Mouse (Mus musculus) spleen, postnatal 36 days (tissue): ENCODE data around the gene 3110040M04Rik.
A peak's percentile ranks its signal among the peaks of the same experiment; 100 is the strongest.
"Not testable (repeated sequence)": the region's sequence is repeated elsewhere in the genome, so short reads cannot be mapped to it uniquely, and the experiment has no call there.

Experiments used
- DNase-seq, 2 experiments: peaks; one replicate each; pipeline ENCODE4 v3.0.0; 2022; ENCODE audit warnings: low spot score in 2 of 2, mixed read lengths in 1 of 2

3110040M04Rik gene

GRCm38 (mm10) chr1:151192075-151192474, 11.8 kb upstream of the 3110040M04Rik start, which contains the start of gene Gm8947:
TSS of gene Gm8947 (plus strand) at chr1:151192376.
- DNase-seq: not testable (repeated sequence)

- DNase-seq: not testable (repeated sequence)
Measured at GRCm38 (mm10) chr1:151192739-151193138, 11.2 kb upstream of the 3110040M04Rik start.

GRCm38 (mm10) chr1:151195986-151196385, 7.9 kb upstream of the 3110040M04Rik start:
- DNase-seq: not testable (repeated sequence)

GRCm38 (mm10) chr1:151196690-151197089, 7.2 kb upstream of the 3110040M04Rik start:
- DNase-seq: not testable (repeated sequence)

DNA sequence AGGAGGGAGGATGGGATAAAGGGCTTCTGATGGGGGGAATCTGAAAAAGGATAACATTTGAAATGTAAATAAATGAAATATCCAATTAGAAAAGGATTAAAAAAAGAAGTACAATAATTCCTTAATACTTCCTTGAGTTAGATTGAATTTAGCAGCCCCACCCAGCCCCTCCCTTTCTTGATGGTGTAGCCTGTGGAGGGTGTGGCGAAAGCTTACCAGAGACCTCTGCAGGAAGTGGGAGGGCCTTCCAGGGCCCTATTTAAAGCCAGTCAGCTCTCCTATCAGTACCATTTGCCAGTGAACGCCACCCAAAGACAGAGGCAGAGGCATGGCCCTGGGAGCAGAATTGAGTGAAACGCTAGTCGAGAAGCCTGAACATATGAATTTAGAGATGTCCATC, 5.8 kb upstream of the 3110040M04Rik start, which contains the start of gene Gm47995:
Gene Gm47995 (plus strand): TSS at position 329 of the 400 bp plus-strand sequence.
- peak in 1 of 2 experiments; percentile 45 for DNase-seq

GRCm38 (mm10) chr1:151200620-151201019, 3.3 kb upstream of the 3110040M04Rik start:
- DNase-seq: not testable (repeated sequence)

GRCm38 (mm10) chr1:151202771-151203170, 1.1 kb upstream of the 3110040M04Rik start:
- not testable (repeated sequence) for DNase-seq

DNA sequence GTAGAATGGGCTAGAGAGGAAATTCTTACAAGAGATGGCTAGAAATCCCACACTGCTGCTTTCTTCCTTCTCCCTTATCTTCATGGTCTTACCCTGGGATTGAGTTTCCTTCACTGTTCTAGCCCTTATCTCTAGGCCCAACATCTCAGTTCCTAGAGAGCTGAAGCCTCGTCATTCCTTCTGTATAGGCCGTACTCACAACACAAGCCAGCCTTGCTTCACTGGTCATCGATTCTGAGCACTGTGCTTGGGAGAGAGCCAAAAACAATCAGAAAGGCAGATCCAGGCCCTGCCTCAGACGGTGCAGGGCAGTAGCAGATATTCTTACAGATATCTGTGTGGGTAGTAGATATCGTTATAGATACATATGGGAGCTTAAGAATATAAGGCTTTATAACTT, 4.6 kb downstream of the 3110040M04Rik start:
- not testable (repeated sequence) for DNase-seq

- DNase-seq: not testable (repeated sequence)
Measured at GRCm38 (mm10) chr1:151208944-151209343, 5.0 kb downstream of the 3110040M04Rik start.

GRCm38 (mm10) chr1:151209824-151210355, 6.0 kb downstream of the 3110040M04Rik start, which contains the start of gene Gm47996:
TSS of gene Gm47996 (plus strand) at chr1:151210131.
- DNase-seq: peak; percentile 30 to 55

GRCm38 (mm10) chr1:151211666-151212065, 7.7 kb downstream of the 3110040M04Rik start:
- DNase-seq: not testable (repeated sequence)

GRCm38 (mm10) chr1:151214862-151215261, 10.9 kb downstream of the 3110040M04Rik start:
- no peak for DNase-seq

DNA sequence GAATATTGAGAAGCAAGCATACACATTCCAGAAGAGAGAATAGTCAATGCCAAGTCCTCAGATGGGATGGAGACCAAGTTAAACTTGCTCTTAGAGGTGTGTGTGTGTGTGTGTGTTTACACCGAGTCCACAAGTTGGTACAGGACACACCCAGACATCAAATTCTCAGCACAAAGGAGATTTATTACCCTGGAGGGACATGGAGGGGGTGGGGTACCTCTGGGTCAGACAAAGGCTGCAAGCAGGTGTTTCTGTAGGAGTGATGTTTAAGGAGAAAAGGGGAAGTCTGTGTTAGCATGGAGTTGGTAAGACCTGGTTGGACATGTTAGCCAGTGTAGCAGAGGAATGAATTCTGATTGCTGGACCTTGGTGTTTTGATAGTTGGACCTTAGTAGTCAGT, 12.1 kb downstream of the 3110040M04Rik start:
- no peak for DNase-seq

- DNase-seq: no peak
Measured at GRCm38 (mm10) chr1:151216417-151216816, 12.5 kb downstream of the 3110040M04Rik start.

GRCm38 (mm10) chr1:151219045-151219444, 15.1 kb downstream of the 3110040M04Rik start:
- DNase-seq: no peak

- no peak for DNase-seq
Measured at GRCm38 (mm10) chr1:151220098-151220497, 16.2 kb downstream of the 3110040M04Rik start.

- DNase-seq: no peak
Measured at GRCm38 (mm10) chr1:151222561-151223267, 18.8 kb downstream of the 3110040M04Rik start.

DNA sequence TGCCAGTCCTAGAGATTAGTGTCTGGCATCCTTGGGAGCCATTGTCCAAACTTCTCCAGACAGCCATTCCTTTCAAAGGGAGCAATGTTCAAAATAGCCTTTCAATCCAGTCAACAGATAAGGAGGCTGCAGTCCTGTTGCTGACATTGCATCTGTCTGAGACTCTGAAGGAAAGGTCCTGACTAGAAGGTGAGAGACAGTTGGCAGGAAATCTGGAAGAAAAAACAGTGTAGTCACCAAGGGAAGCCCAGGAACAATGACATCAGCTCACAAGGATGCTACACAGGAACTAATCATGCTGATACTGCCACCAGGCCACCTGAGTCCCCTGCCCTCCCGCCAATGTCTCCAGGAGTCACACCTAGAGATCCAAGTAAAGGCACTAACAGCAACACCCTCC, 19.5 kb downstream of the 3110040M04Rik start:
- DNase-seq: no peak

- no peak for DNase-seq
Measured at GRCm38 (mm10) chr1:151224536-151224935, 20.6 kb downstream of the 3110040M04Rik start.

DNA sequence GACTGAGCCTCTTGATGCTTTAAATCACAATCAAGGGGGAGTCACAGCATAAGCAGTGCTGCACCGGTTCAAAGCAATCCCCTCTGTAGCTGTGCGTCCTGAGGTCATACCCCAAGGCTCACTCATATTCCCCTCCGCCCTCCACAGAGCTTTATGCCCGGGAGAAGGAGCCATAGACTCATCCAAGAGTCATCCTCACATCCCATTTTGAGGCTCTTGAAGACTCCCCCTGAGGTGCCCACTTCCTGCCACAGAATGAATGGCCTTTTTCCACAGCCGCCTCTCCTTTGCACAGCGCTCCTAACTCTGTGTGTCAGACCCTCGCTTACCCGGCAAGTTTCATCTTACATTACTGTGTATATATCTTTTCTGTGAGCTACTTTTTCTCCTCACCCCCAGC, 23.6 kb downstream of the 3110040M04Rik start:
- DNase-seq: no peak

DNA sequence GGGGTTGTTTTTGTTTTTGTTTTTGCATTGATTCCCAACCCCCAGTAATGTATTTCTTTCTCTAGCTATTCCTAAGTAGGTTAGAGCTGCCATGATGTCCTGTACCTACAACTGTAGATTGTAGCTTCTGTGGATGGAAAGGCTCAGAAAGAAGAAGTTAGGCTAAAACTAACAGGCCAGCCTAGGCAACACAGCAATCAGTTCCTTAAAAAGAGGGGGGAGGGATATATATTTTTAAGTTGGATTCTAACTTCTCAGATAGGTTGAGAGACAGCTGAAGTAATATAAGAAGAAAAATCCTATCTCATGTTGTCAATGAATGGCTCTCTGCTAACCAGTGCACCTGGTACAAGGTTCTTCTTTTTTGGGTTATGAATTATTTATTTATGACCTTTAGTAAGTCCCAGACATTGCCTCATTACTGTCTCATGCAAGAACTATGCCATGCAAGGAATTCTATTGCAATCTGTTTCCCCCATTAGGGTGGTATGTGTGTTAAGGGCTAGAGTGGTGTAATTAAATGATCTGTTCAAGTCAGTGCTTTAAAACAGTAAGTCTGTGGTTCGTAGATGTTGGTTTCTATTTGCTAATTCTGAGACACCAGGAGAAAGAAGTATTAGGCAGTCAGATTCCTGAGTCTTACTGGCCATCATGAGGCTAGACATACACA, 24.5 kb downstream of the 3110040M04Rik start:
- DNase-seq: no peak

DNA sequence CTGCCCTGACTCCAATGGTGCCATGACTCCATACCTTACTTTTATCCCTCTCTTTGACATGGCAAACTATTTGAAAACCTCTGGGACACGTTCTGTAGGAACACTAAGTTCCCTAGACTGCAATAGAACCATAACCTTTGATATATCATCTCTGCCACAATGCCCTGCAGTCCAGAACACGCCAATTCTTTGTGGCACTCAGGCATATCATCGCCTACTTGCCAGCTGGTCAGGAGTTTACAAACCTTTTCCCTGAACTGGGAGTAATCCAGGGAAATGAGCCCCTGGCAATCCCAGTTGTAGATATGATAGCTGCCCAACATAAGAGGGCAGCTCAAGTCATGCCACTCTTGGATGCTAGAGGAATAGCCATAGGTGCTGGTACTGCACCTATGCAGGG, 28.4 kb downstream of the 3110040M04Rik start:
- no peak for DNase-seq
